Mouse (Mus musculus) layer of hippocampus, postnatal 36 days (tissue): ENCODE measurements around the gene Lgals3. TPM values are rescaled to one million over a fixed set of nuclear protein-coding genes. Genes with fewer than 3 reads are reported as not detected.

Source experiments
- DNase-seq, 2 experiments: peaks; one replicate each; pipeline ENCODE4 v3.0.0; 2022
- total RNA-seq, 2 experiments: library from RNA; stranded (reverse); gene quantifications; 2 replicates each; pipeline ENCODE4 v1.2.3; 2021

The Lgals3 gene
- total RNA-seq, 2 experiments from 2014 or later, result 0.62 to 1.4 TPM

DNA sequence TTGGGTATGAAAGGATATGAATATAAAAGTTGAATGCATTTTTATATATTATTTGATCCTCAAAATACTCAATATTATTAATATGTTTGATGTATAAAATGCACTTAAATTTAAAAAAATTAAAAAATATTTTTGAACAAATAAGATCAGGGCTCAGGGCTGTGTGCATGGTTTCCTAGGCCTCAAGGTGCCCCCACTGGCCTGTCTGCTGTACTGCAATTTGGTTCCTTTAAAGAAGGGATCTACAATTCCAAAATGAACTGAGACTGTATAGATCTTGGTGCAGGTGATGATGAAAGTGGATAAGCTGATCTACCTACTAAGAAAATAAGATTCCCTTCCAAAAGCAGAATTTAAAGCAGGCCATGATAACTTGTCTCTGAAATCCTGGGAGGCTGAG is 65.4 kb downstream of the Lgals3 start:
- no peak for DNase-seq

Other genes starting within 250 kb of the Lgals3 start
- gene Gch1, start 178.3 kb upstream of the Lgals3 start, total RNA-seq, result 1 to 10 TPM; 1.4 to 1.6 TPM
- 1 to 10 TPM; 6.6 to 7.6 TPM for gene Wdhd1, start 90.9 kb upstream of the Lgals3 start, total RNA-seq
- 10 to 100 TPM; 12.5 to 14.7 TPM for gene Socs4, start 90.8 kb upstream of the Lgals3 start, total RNA-seq
- gene Mapk1ip1l, start 69.5 kb upstream of the Lgals3 start, total RNA-seq, result 10 to 100 TPM; 55.8 to 57.8 TPM
- under 1 TPM; 0.37 to 0.86 TPM for gene Dlgap5, start 50.7 kb downstream of the Lgals3 start, total RNA-seq
- 10 to 100 TPM; 84.3 to 89.6 TPM for gene Fbxo34, start 82.7 kb downstream of the Lgals3 start, total RNA-seq
- 10 to 100 TPM; 18.2 to 18.3 TPM for gene Atg14, start 202.9 kb downstream of the Lgals3 start, total RNA-seq